Mouse (Mus musculus): Measurements from ENCODE around the gene Aldh16a1. TPM values are rescaled to one million over a fixed set of nuclear protein-coding genes. Genes with fewer than 3 reads are reported as not detected.

Gene Aldh16a1
- polyA plus RNA-seq (2015; fragmentation: Nextera tagmentation; extraction: Ambion mirVana), result 26.4 and 40.4 TPM in 2 replicates

DNA sequence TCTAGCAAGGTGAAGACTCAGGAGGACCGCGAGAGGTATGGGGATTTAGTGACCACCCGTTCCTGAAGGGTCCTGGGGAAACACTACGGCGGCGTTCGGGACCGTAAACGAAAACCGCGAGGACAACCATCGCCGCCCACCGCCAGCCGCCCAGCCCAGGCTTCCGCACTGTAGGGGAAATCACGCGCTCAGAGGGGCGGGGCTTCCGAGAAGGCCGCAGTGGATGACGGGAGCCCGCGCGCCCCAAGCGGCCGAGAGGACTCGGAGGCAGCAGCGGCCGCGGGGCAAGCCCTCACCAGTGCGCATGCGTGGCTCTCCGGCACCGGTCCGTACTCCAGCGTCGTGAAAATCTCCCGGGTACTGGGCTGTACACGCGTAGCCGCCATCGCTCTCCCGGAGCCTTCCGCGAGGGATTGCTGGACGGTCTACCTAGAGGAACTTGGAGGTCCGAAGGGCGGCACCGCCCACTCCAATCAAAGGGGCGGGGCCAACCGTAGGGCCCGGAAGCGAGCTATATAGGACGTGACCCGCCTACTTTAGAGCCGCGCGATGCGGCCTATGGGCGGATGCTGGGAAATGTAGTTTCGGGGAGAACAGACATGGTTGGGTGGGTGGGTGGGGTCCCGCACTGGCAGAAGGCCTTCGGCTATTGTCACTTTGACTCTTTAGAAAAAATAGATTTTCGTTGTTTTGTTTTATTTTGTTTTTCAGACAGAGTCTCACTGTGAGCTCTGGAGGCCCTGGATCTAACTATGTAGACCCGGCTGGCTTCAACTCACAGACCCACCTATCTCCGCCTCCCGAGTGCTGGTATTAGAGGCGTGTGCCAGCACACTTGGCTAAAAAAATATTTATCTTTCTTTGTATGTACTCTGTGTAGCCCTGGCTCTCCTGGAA lies at the start of gene Aldh16a1, which contains the start of gene Pih1d1:
Gene Aldh16a1, minus strand, starts transcription at position 489 of the 897 bp plus-strand sequence.
Gene Pih1d1, plus strand, starts transcription at position 208 of the 897 bp plus-strand sequence.
- H3K4me1 ChIP-seq (replicated peaks), result peaks cover 15% of the 10 kb centered on the region
- H3K36me3 ChIP-seq, result peaks cover 10% of the 10 kb centered on the region; the same call in 1 of the 2 replicates
- H3K27me3 ChIP-seq, result no peaks in the 10 kb centered on the region
- 3% methylated on average over 69 of the region's 69 CpGs for WGBS
- H3K27ac ChIP-seq, result peak within 1 kb of the TSS; percentile 99
- no peaks in the 10 kb centered on the region for H3K9me3 ChIP-seq (replicated peaks)
- H3K9ac ChIP-seq, result peak within 1 kb of the TSS; percentile 87
- peak within 1 kb of the TSS; percentile 91 for H3K4me3 ChIP-seq
- peak within 1 kb of the TSS; percentile 69 for H3K4me2 ChIP-seq
- peak; percentile 94 for ATAC-seq (replicated peaks; ENCODE audit: insufficient number of reproducible peaks, insufficient read depth, low FRiP score, low read depth)

DNA sequence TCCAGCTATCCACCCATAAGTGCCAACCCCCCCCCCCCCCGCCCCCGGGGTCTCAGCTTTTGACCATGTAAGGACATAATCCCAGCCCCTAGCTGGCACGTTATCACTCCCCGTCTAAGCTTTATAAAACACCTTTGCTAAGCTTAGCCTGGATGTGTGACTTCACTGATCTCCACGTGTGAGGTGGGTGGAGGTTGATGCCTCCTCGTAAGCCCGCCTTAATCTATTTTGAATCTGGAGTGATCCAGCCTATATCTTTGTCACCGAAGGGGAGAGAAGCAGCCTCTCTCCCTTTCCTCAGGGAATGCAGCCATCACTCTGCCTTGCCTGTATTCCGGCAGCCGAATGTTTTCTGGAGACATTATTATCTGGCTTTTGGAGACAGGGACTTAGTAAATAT lies 48.3 kb upstream of the Aldh16a1 start:
- Histone ChIP-seq H3K9ac (no peak overlapping the region), H3K27me3 (0 out of 2 replicates have a peak, but pooled peaks cover 5% of the 10 kb centered on the region), H3K9me3 (replicated peaks) (no peaks in the 10 kb centered on the region), H3K4me1 (replicated peaks) (peaks cover 6% of the 10 kb centered on the region; the same call in 1 of the 2 replicates), H3K4me2 (no peak overlapping the region), H3K27ac (peak overlapping the region; percentile 31), H3K4me3 (no peak overlapping the region), H3K36me3 (no peaks in the 10 kb centered on the region)
- 25% methylated on average over 9 of the region's 10 CpGs for WGBS
- no peak for ATAC-seq (replicated peaks; ENCODE audit: insufficient number of reproducible peaks, insufficient read depth, low FRiP score, low read depth)

DNA sequence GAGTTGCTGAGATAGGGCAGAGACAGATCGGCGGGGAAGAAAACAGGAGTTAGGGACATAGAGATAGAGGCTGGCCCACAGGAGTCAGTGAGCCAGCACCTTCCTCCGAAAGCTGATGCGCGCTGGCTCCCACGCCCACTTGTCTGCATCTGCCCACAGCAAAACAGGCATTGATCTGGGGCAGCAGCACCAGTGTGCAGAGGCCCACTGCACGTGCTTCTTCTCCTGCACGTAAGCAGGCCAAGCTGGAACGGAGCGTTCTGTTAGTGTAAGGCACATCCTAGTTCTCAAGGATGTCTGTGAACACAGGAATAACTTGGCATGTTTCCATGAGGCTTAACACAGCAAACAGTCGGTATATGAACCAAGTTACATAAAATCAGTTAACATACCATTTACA lies 44.6 kb upstream of the Aldh16a1 start:
- no peak for ATAC-seq (replicated peaks; ENCODE audit: insufficient number of reproducible peaks, insufficient read depth, low FRiP score, low read depth)
- Histone ChIP-seq H3K27me3 (peaks cover 27% of the 10 kb centered on the region), H3K9me3 (replicated peaks) (no peaks in the 10 kb centered on the region), H3K4me1 (replicated peaks) (peaks cover 11% of the 10 kb centered on the region), H3K27ac (no peak overlapping the region), H3K9ac (no peak overlapping the region), H3K4me2 (no peak overlapping the region), H3K4me3 (no peak overlapping the region), H3K36me3 (no peaks in the 10 kb centered on the region)
- 73% methylated on average over 11 of the region's 11 CpGs for WGBS

- ATAC-seq (replicated peaks; ENCODE audit: insufficient number of reproducible peaks, insufficient read depth, low FRiP score, low read depth), result 0 out of 2 replicates have a peak, but pooled peaks have one; percentile 48
- Histone ChIP-seq H3K27me3 (peaks cover 32% of the 10 kb centered on the region), H3K4me2 (no peak overlapping the region), H3K9ac (no peak overlapping the region), H3K36me3 (no peaks in the 10 kb centered on the region), H3K4me1 (replicated peaks) (peaks cover 11% of the 10 kb centered on the region), H3K4me3 (no peak overlapping the region), H3K27ac (no peak overlapping the region), H3K9me3 (replicated peaks) (no peaks in the 10 kb centered on the region)
- 10% methylated on average over 5 of the region's 5 CpGs for WGBS
These were observed 44.1 kb upstream of the Aldh16a1 start for GRCm38 (mm10) chr7:45198435-45198834.

DNA sequence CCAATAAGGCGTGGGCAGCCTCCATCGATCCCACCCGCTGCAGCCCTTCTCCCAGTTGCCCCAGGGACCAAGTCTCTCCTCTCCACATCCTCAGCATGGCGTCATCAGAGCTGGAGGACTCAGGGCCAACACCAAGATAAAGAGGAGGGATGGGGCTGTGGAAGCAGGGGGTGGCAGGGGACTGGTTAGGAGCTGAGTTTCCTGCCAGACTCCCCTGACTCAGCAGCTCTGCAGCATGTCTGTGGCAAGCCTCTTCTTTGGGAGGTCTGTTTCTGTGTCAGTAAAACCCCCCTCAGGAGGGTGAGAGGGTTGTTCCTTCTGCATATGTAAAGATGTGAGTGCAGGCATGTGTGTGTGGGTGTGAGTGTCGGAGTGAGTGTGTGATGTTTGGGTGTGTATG lies 42.6 kb upstream of the Aldh16a1 start:
- Histone ChIP-seq H3K4me3 (no peak overlapping the region), H3K4me1 (replicated peaks) (peaks cover 14% of the 10 kb centered on the region), H3K27me3 (peaks cover 36% of the 10 kb centered on the region), H3K9me3 (replicated peaks) (no peaks in the 10 kb centered on the region), H3K27ac (no peak overlapping the region), H3K4me2 (no peak overlapping the region), H3K36me3 (no peaks in the 10 kb centered on the region), H3K9ac (no peak overlapping the region)
- 65% methylated on average over 5 of the region's 5 CpGs for WGBS
- ATAC-seq (replicated peaks; ENCODE audit: insufficient number of reproducible peaks, insufficient read depth, low FRiP score, low read depth), result no peak

DNA sequence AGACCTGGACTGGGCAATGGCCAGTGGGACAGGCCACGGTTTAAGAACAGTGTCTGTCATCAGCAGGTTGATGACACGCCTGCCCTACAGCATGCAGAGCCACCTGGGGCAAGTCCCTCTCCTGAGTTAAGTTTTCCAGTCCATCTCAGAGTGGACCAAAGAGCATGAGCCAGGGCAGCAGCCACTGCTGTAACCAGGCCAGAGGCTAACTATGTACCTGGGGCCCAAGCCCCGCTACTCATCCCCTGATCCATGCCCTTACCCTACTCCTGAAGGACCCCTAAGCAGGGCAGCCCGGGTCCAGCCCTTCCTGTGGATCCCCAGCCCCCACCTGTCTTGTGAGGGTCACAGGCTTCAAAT lies 41.8 kb upstream of the Aldh16a1 start:
- no peaks in the 10 kb centered on the region for H3K9me3 ChIP-seq (replicated peaks)
- H3K4me2 ChIP-seq, result no peak overlapping the region
- H3K4me3 ChIP-seq, result no peak overlapping the region
- H3K27ac ChIP-seq, result no peak overlapping the region
- no peak for ATAC-seq (replicated peaks; ENCODE audit: insufficient number of reproducible peaks, insufficient read depth, low FRiP score, low read depth)
- no peak overlapping the region for H3K9ac ChIP-seq
- H3K36me3 ChIP-seq, result no peaks in the 10 kb centered on the region
- peaks cover 20% of the 10 kb centered on the region for H3K4me1 ChIP-seq (replicated peaks)
- WGBS, result 80% methylated on average over 4 of the region's 4 CpGs
- H3K27me3 ChIP-seq, result peaks cover 42% of the 10 kb centered on the region

GRCm38 (mm10) chr7:45195341-45196175 lies 41.2 kb upstream of the Aldh16a1 start:
- no peak for ATAC-seq (replicated peaks; ENCODE audit: insufficient number of reproducible peaks, insufficient read depth, low FRiP score, low read depth)
- Histone ChIP-seq H3K27ac (no peak overlapping the region), H3K4me3 (no peak overlapping the region), H3K9ac (no peak overlapping the region), H3K9me3 (replicated peaks) (no peaks in the 10 kb centered on the region), H3K4me2 (no peak overlapping the region), H3K36me3 (no peaks in the 10 kb centered on the region), H3K27me3 (peaks cover 47% of the 10 kb centered on the region), H3K4me1 (replicated peaks) (peaks cover 20% of the 10 kb centered on the region)
- WGBS, result 50% methylated on average over 13 of the region's 13 CpGs

DNA sequence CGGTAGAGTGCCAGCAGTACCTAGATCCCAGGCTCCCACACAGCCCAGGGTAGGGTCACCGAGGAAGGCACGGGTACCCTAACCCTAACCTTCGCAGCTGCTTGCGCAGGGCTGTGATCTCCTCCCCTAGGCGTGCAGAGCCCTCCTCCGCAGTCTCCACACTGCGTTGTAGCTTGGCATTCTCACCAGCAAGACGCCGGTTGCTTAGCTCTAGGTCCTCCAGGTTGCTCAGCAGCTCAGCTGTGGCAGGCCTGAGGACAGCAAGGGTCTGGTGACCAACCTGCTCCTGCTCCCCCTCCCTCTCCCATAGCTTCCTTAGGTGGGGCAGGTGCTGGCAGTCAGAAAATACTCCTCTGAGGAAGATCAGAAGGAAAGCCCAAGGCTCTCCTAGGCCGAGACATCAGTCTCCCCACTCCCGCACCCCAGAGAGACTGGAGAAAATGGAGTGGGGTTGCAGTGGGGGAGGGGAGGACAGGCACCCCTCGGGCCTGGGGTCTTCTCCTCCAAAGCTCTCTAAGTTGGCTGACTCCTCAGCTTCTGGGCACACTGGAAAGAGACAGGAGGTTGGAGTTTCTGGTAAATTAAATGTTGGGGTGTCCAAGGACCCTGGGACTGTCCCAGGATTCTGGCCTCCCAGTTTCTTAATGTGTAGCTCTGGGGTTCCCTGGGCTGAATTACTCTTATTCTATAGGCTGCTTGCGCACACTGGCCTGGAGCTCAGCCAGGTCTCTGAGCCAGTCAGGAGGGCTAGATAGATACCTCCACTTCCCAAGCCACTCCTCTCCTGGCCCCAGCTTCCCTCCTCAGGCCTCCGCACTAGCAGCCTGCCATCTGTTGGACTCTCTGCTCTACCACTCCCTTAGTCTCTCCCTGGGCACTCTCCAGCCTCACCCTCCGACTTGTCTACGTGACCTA lies 39.7 kb upstream of the Aldh16a1 start:
- H3K4me1 ChIP-seq (replicated peaks), result peaks cover 20% of the 10 kb centered on the region
- ATAC-seq (replicated peaks; ENCODE audit: insufficient number of reproducible peaks, insufficient read depth, low FRiP score, low read depth), result no peak

GRCm38 (mm10) chr7:45193406-45193805 lies 39.0 kb upstream of the Aldh16a1 start:
- no peak overlapping the region for H3K4me2 ChIP-seq
- H3K27ac ChIP-seq, result no peak overlapping the region
- no peak for ATAC-seq (replicated peaks; ENCODE audit: insufficient number of reproducible peaks, insufficient read depth, low FRiP score, low read depth)
- peaks cover 20% of the 10 kb centered on the region for H3K4me1 ChIP-seq (replicated peaks)
- no peak overlapping the region for H3K4me3 ChIP-seq
- no peak overlapping the region for H3K9ac ChIP-seq
- WGBS, result 62% methylated on average over 5 of the region's 5 CpGs
- no peaks in the 10 kb centered on the region for H3K36me3 ChIP-seq
- peaks cover 66% of the 10 kb centered on the region for H3K27me3 ChIP-seq
- no peaks in the 10 kb centered on the region for H3K9me3 ChIP-seq (replicated peaks)

More for the DNA sequence above, 39.7 kb upstream of the Aldh16a1 start:
- no peaks in the 10 kb centered on the region for H3K36me3 ChIP-seq
- no peak overlapping the region for H3K9ac ChIP-seq
- no peak overlapping the region for H3K27ac ChIP-seq
- 68% methylated on average over 17 of the region's 17 CpGs for WGBS
- no peak overlapping the region for H3K4me2 ChIP-seq
- H3K27me3 ChIP-seq, result peaks cover 61% of the 10 kb centered on the region
- H3K4me3 ChIP-seq, result no peak overlapping the region
- H3K9me3 ChIP-seq (replicated peaks), result no peaks in the 10 kb centered on the region

DNA sequence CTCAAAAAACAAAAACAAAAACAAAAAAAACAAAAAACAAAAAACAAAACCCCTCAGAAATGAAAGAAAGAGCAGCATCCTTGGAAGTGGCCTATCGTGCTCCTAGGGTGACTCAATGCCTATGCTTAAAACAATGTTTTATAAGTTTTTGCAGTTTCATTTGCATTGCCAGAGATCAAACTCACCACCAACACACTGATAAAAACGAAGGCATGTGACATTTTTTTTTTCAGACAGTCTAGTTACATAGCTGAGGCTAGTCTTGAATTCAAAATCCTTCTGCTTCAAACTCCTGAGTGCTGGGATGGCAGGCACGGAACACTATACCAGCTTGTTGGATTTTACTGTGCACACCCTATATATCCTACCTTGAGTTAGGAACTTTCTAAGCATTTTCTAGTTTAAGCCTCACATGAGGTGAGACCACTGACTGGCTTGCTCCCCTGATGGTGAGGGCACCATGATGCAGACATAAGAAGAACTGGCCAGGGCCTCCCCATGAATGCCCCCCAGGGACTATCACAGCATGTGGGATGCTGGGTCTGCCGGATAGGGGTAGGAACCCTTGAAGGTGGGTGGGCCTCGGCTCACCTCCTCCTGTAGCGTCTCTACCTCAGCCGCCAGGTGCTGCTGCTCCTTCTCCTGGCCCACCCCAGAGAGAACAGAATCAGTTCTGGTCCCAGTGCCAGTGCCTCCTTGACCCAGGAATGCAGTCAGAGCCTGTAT lies 38.4 kb upstream of the Aldh16a1 start:
- 84% methylated on average over 7 of the region's 7 CpGs for WGBS
- H3K4me2 ChIP-seq, result no peak overlapping the region
- no peak for ATAC-seq (replicated peaks; ENCODE audit: insufficient number of reproducible peaks, insufficient read depth, low FRiP score, low read depth)
- H3K27me3 ChIP-seq, result peaks cover 72% of the 10 kb centered on the region
- H3K9ac ChIP-seq, result no peak overlapping the region
- H3K36me3 ChIP-seq, result no peaks in the 10 kb centered on the region
- H3K4me3 ChIP-seq, result no peak overlapping the region
- H3K27ac ChIP-seq, result no peak overlapping the region
- H3K9me3 ChIP-seq (replicated peaks), result no peaks in the 10 kb centered on the region
- peaks cover 18% of the 10 kb centered on the region for H3K4me1 ChIP-seq (replicated peaks)

Data from heart, embryonic 15.5 days (tissue).